Mouse (Mus musculus) small intestine, adult 10 weeks (tissue): ENCODE results near the gene Bsn. TPM values are rescaled to one million over a fixed set of nuclear protein-coding genes. Genes with fewer than 3 reads are reported as not detected.

ENCODE experiments used
- polyA plus RNA-seq: library from polyadenylated mRNA; stranded (reverse); fragments of 350-450 nt; fragmentation: Illumina TruSeq; extraction: RNeasy Lipid Tissue Mini Kit (QIAGEN cat#74804); gene quantifications from one replicate; pipeline ENCODE4 v1.2.3, GENCODE M21; 2014; ENCODE audit warnings: low replicate concordance

Bsn gene
- polyA plus RNA-seq: 0.19 TPM

DNA sequence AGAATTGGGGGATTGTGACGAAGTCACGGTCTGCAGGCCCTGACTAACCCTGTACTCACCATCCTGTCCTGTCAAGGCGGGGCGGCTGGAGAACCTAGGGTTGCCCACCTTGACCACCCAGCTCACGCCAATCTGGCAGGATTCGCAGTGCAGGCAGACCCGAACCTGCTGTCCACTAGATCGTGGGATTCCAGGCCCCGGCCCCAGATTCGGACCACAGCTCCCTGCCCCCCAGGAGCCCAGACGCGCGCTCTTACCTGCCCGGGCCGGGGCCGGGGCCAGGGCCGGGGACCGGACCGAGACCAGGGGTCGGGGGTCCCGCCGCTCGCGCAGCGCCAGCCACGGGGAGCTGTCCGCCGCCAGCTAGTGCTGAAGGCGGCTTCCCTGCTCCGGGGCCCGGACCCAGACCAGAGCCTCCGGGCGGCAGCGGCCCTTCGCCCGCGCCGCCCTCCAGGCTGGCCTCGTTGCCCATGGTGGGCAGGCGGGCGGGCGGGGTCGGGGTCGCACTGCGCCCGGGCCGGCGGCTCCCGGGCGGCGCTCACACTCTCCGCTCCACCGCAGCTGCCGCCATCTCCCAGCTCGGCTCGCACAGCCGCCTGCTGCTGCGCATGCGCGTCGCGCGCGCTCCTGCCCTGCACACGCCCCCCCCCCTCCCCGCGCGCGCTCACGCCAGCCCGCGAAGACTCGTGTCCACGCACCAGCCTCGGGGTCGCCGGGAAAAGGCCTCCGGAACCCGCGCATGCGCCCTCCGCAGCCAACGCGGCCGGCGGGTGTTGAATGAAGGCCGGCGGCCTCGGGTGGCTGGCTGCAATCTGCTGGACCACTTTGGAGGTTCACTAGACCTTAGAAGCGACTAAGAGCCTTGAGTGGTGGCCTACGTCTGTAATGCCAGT lies at the start of gene Bsn:
TSS of gene Bsn (minus strand) at position 598 of the 893 bp plus-strand sequence.

GRCm38 (mm10) chr9:108094184-108094941 lies 95.8 kb downstream of the Bsn start, which contains the start of gene Apeh:
TSS of gene Apeh (minus strand) at chr9:108094606.

DNA sequence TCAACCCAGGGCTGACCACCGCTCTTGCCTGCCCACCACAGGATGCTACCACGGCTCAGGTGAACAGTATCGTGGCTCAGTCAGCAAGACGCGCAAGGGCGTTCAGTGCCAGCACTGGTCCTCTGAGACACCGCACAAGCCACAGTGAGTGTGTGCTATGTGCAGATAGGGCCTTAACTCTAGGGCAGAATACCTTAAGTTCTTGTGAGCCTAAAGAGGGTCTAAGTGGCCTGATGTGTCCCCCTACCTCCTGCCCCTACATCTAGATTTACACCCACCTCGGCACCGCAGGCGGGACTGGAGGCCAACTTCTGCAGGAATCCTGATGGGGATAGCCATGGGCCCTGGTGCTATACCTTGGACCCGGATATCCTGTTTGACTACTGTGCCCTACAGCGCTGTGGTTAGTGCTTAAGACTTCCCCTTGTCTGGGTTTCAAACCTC lies 107.2 kb downstream of the Bsn start, which contains the start of gene Rnf123:
TSS of gene Rnf123 (minus strand) at position 359 of the 444 bp plus-strand sequence.

GRCm38 (mm10) chr9:108080168-108080567 lies 110.0 kb downstream of the Bsn start, which contains the start of gene Mst1:
TSS of gene Mst1 (plus strand) at chr9:108080436.

GRCm38 (mm10) chr9:108052885-108053664 lies 137.1 kb downstream of the Bsn start, which contains the start of gene Amigo3:
TSS of gene Amigo3 (plus strand) at chr9:108053159.

DNA sequence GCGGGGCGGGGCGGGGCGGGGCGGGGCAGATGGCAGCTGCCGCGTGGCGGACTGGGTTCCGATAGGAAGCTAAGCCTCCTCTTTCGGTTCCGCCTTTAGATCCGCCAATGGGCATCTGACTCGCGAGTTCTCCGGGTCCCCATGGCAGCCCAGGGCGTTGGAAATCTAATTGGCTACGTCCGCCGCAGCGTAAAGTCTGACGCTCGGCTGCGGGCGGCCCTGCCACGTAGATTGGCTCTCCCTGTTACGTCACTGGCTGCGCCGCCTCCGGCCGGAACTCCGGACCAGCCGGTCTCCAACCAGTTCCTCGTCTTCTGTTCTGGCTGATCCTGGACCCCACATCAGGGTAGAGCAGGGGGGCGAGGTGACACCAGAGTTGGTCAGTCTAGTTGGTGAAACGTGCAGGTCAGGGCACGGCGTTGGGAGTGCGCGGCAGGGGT lies 141.1 kb downstream of the Bsn start, which contains the start of gene Gmppb:
TSS of gene Gmppb (plus strand) at position 227 of the 440 bp plus-strand sequence.

Other genes starting within 250 kb of the Bsn start
- 0.56 TPM for gene Traip, start 240.2 kb downstream of the Bsn start, polyA plus RNA-seq
- gene Uba7, start 214.9 kb downstream of the Bsn start, polyA plus RNA-seq: 2.8 TPM
- gene Gm20661, start 207.3 kb downstream of the Bsn start, polyA plus RNA-seq: 0.37 TPM
- not detected for gene Inka1, start 204.5 kb downstream of the Bsn start, polyA plus RNA-seq
- not detected for gene Cdhr4, start 197.9 kb downstream of the Bsn start, polyA plus RNA-seq
- gene Gm20662, start 194.0 kb downstream of the Bsn start, polyA plus RNA-seq: not detected
- gene Ip6k1, start 187.9 kb downstream of the Bsn start, polyA plus RNA-seq: 16.9 TPM
- 0.67 TPM for gene Gmppb, start 141.1 kb downstream of the Bsn start, polyA plus RNA-seq
- gene Amigo3, start 137.2 kb downstream of the Bsn start, polyA plus RNA-seq: 0.26 TPM
- not detected for gene Mst1, start 109.9 kb downstream of the Bsn start, polyA plus RNA-seq
- gene Rnf123, start 107.0 kb downstream of the Bsn start, polyA plus RNA-seq: 1.1 TPM
- 22.8 TPM for gene Apeh, start 95.8 kb downstream of the Bsn start, polyA plus RNA-seq
- 31.6 TPM for gene Dag1, start 73.6 kb upstream of the Bsn start, polyA plus RNA-seq
- 4.0 TPM for gene Nicn1, start 100.0 kb upstream of the Bsn start, polyA plus RNA-seq
- 0.45 TPM for gene Amt, start 106.5 kb upstream of the Bsn start, polyA plus RNA-seq
- gene Rhoa, start 115.7 kb upstream of the Bsn start, polyA plus RNA-seq: 419 TPM
- 11.5 TPM for gene Tcta, start 115.8 kb upstream of the Bsn start, polyA plus RNA-seq
- gene Gpx1, start 148.5 kb upstream of the Bsn start, polyA plus RNA-seq: 13.5 TPM
- 45.5 TPM for gene Usp4, start 157.5 kb upstream of the Bsn start, polyA plus RNA-seq
- gene 1700102P08Rik, start 202.4 kb upstream of the Bsn start, polyA plus RNA-seq: 1.4 TPM
- gene Ccdc36, start 238.1 kb upstream of the Bsn start, polyA plus RNA-seq: not detected
- not detected for gene BC048562, start 246.1 kb upstream of the Bsn start, polyA plus RNA-seq